Mouse (Mus musculus): ENCODE data around the gene Wipf2. TPM values are rescaled to one million over a fixed set of nuclear protein-coding genes. Genes with fewer than 3 reads are reported as not detected.

The Wipf2 gene
- polyA plus RNA-seq, 1 experiment from 2014 or later, result 11.2 TPM

DNA sequence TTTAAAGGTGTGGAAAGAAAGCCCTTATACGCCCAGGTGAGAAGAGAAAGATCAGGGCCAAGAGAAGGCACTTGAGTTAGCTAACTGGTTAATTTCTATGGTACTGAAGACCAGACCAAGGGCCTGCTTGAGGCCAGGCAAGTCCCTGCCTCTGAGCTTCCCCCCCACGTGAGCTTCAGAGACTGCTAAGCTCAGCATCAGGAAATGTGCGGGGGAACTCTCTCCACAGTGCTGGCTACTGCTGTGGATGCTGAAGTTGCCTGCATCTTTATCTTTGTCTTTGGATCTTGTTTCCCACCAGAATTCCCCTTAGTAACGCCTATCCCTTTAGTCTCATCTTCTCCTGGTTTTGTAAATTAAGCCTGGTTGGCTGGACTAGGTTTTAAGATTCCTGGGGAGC lies 8.0 kb downstream of the Wipf2 start:
- no peak for TF ChIP-seq CTCF (IDR thresholded peaks at IDR 0.05)
- no peak for ATAC-seq
- POLR2A ChIA-PET, result interaction anchor here (0.8 kb wide), 1 partner anchor 11 kb away, joined by 3 read pairs; no protein-coding TSS in a partner anchor
- no peak for DNase-seq (ENCODE audit: low read depth, low spot score)
- in situ Hi-C loops (cut with MboI; ENCODE audit: low pct_unique_long_range_greater_than_20kb), result loop anchor here (25.0 kb wide), 1 partner anchor 791 kb away; the partner anchor contains the start of genes Gm11555, Gm11563 and Krtap4-6
- CTCF ChIA-PET, result interaction anchor here (1.1 to 1.5 kb wide), 2 partner anchors 20 to 22 kb away, joined by 3 read pairs; no protein-coding TSS in a partner anchor
- H3K27me3 ChIP-seq, result no peaks in the 10 kb centered on the region

DNA sequence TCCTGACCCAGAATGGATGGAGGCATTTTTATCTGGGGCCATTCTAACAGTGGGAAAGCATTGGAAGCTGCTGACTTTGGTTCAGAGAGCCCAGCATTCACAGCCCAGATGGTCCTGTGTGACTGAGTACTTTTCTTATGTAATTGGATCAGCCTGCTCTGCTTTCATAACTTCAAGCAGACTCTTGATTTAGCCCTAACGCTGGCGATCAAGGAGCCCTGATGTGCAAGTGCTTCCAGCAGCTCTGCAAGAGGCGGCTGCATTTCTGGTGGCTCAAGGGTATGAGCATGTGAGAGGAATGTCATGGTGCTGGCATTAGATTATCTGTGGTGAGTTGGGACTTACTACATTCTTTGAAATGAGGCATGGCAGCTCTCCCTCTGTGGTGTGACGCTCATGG lies 8.6 kb downstream of the Wipf2 start:
- no peak for TF ChIP-seq CTCF (IDR thresholded peaks at IDR 0.05)
- DNase-seq (ENCODE audit: low read depth, low spot score), result no peak
- CTCF ChIA-PET, result interaction anchor here (1.5 kb wide), 1 partner anchor 21 kb away, joined by 3 read pairs; no protein-coding TSS in a partner anchor

DNA sequence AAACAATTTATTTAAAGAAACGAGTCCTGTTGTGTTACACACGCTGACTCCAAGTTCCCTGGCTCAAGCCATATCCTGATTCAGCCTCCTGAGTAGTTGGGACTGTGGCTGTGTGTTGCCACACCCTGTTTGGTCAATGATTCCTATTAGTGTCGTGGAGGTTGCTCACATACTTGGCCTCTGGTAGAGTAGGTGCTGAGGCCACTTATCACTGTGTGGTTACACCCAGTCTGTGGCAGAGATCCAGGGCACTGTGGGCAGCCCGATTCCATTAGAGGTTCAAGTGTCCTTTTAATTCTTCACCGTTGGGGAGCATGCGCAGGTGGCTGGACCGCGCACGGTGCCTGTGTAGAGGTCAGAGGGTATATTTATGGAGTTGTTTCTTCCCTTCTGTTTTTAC lies 10.5 kb downstream of the Wipf2 start:
- H3K27me3 ChIP-seq, result no peaks in the 10 kb centered on the region
- no peak for TF ChIP-seq CTCF (IDR thresholded peaks at IDR 0.05)
- ChIA-PET CTCF (no interaction called here), POLR2A (no interaction called here)
- no peak for DNase-seq (ENCODE audit: low read depth, low spot score)
- in situ Hi-C loops (cut with MboI; ENCODE audit: low pct_unique_long_range_greater_than_20kb), result loop anchor here (25.0 kb wide), 1 partner anchor 788 kb away; the partner anchor contains the start of genes Gm11555, Gm11563 and Krtap4-6
- ATAC-seq, result no peak

More for the DNA sequence above, 8.6 kb downstream of the Wipf2 start:
- in situ Hi-C loops (cut with MboI; ENCODE audit: low pct_unique_long_range_greater_than_20kb), result loop anchor here (25.0 kb wide), 1 partner anchor 790 kb away; the partner anchor contains the start of genes Gm11555, Gm11563 and Krtap4-6
- ATAC-seq, result no peak
- no peaks in the 10 kb centered on the region for H3K27me3 ChIP-seq
- POLR2A ChIA-PET, result interaction anchor here (0.8 kb wide), 1 partner anchor 10 kb away, joined by 3 read pairs; no protein-coding TSS in a partner anchor

DNA sequence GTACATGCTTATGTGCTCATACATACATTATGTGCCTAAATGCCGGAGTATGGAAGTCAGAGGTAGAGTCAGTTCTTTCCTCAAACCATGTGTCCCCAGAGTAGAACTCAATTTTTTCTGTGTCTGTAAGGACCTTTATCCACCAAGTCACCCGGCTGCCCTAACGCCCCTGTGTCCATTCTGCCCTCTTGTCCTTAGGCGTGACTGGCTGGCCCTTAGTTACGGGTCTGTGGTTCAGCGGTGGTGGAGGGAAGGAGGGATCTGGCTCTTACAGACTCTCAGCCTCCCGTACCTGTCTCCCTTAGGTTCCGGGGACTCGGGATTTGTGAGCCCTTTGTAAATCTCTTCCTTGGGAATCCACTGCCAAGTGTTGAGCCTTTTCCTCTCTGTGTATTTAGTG lies 13.6 kb downstream of the Wipf2 start:
- POLR2A ChIA-PET, result no interaction called here
- DNase-seq (ENCODE audit: low read depth, low spot score), result no peak
- no peaks in the 10 kb centered on the region for H3K27me3 ChIP-seq
- ATAC-seq, result no peak
- no peak for TF ChIP-seq CTCF (IDR thresholded peaks at IDR 0.05)
- in situ Hi-C loops (cut with MboI; ENCODE audit: low pct_unique_long_range_greater_than_20kb), result no loop called here
- CTCF ChIA-PET, result no interaction called here

DNA sequence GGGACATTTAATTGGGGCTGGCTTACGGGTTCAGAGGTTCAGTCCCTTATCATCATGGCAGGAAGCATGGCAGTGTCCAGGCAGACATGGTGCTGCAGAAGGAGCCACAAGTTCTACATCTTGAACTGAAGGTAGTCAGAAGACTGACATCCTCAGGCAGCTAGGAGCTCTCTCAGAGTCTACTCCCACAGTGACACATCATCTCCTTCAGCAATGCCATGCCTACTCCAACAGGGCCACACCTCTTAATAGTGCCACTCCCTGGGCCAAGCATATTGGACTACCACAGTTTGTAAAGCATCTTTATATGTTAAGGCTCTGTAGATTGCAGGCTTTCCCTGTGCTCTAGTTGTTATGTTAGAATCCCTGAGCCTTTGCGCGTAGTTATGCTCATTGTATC lies 24.3 kb downstream of the Wipf2 start:
- in situ Hi-C loops (cut with MboI; ENCODE audit: low pct_unique_long_range_greater_than_20kb), result no loop called here
- ChIA-PET CTCF (interaction anchor here (1.2 kb wide), 1 partner anchor 17 kb away, joined by 3 read pairs; no protein-coding TSS in a partner anchor), POLR2A (no interaction called here)
- H3K27me3 ChIP-seq, result no peaks in the 10 kb centered on the region
- DNase-seq (ENCODE audit: low read depth, low spot score), result no peak
- no peak for TF ChIP-seq CTCF (IDR thresholded peaks at IDR 0.05)
- ATAC-seq, result no peak

DNA sequence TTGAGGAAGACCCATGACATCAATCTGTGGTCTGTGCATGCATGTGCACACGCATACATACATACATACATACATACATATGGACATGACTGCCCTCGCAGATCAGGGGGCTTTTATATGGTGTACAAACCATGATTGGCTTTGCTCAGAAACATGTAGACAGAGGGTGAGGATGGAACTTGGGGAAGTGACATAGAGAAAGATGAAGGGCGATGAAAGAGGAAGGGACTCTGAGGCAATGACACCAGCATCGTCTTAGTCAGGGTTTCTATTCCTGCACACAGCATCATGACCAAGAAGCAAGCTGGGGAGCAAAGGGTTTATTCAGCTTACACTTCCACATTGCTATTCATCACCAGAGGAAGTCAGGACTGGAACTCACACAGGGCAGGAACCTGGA lies 25.6 kb downstream of the Wipf2 start:
- no peak for TF ChIP-seq CTCF (IDR thresholded peaks at IDR 0.05)
- CTCF ChIA-PET, result no interaction called here
- POLR2A ChIA-PET, result no interaction called here
- ATAC-seq (no peak), DNase-seq (ENCODE audit: low read depth, low spot score) (no peak)
- no peaks in the 10 kb centered on the region for H3K27me3 ChIP-seq
- in situ Hi-C loops (cut with MboI; ENCODE audit: low pct_unique_long_range_greater_than_20kb), result no loop called here

DNA sequence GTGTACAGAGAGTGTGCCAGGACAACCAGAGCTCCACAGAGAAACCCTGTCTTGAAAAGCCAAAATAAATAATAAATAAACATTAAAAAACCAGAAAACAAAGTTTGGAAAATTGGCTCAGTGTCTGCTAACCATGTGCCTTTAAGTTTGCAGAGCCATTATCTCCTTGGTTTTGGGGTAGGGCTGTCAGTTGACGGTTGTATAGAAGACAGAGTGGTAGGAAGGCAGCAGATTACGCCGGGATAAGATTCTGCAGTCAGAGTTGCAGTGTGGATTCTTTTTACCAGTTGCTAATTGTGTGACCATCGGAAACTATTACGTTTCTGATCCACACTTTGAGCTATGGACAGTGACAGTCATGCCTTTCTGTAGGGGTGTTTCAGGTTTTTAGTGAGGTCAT lies 26.5 kb downstream of the Wipf2 start:
- DNase-seq (ENCODE audit: low read depth, low spot score), result no peak
- CTCF ChIA-PET, result no interaction called here
- POLR2A ChIA-PET, result no interaction called here
- ATAC-seq, result no peak
- no peaks in the 10 kb centered on the region for H3K27me3 ChIP-seq
- in situ Hi-C loops (cut with MboI; ENCODE audit: low pct_unique_long_range_greater_than_20kb), result no loop called here
- TF ChIP-seq CTCF (IDR thresholded peaks at IDR 0.05), result no peak

DNA sequence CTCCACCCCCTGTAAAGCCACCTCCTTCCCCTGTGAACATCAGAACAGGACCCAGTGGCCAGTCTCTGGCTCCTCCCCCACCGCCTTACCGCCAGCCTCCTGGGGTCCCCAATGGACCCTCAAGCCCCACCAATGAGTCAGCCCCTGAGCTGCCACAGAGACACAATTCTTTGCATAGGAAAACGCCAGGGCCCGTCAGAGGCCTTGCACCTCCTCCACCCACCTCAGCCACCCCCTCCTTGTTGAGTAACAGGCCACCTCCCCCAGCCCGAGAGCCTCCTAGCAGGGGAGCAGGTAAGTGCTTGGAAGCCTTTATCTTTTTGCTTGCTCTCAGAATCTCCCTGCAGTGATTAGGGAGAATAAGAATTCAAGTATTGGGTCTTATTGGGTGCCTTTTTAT lies 29.0 kb downstream of the Wipf2 start:
- ChIA-PET CTCF (interaction anchor here (1.0 kb wide), 1 partner anchor 21 kb away, joined by 3 read pairs; no protein-coding TSS in a partner anchor), POLR2A (no interaction called here)
- TF ChIP-seq CTCF (IDR thresholded peaks at IDR 0.05), result no peak
- ATAC-seq, result no peak
- no peaks in the 10 kb centered on the region for H3K27me3 ChIP-seq
- no peak for DNase-seq (ENCODE audit: low read depth, low spot score)
- in situ Hi-C loops (cut with MboI; ENCODE audit: low pct_unique_long_range_greater_than_20kb), result no loop called here

DNA sequence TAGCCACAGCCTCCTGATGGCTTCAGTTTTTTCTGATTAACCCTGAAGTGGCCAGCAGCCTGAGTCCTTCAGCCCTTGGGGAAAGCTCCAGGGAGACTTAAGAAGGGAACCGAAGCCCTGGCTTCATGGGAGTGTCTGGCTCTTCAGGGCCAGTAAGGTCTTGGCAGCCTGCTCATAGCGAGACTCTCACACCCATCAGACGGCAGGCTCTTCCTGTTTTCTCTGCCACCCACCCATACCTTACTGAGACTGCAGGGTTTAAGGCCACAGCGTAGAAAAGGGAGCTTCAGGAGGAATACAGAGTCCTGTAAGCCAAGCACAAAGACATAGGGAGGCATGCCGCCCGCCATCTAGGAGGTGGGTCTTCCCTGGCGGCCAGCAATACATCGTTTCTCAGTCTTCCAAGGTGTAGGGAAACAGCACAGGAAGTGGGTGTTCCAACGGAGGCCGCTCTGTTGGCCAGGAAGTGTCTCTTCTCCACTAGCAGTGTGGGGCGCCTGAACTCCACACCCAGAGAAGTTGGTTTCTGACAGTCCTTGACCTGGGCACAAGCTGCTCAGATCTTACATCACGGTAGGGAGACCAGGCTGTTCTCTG lies 37.2 kb downstream of the Wipf2 start:
- no peaks in the 10 kb centered on the region for H3K27me3 ChIP-seq
- POLR2A ChIA-PET, result no interaction called here
- no peak for TF ChIP-seq CTCF (IDR thresholded peaks at IDR 0.05)
- in situ Hi-C loops (cut with MboI; ENCODE audit: low pct_unique_long_range_greater_than_20kb), result loop anchor here (5.0 kb wide), 1 partner anchor 33 kb away; no protein-coding TSS in a partner anchor
- DNase-seq (ENCODE audit: low read depth, low spot score), result no peak
- ATAC-seq, result no peak
- CTCF ChIA-PET, result no interaction called here

DNA sequence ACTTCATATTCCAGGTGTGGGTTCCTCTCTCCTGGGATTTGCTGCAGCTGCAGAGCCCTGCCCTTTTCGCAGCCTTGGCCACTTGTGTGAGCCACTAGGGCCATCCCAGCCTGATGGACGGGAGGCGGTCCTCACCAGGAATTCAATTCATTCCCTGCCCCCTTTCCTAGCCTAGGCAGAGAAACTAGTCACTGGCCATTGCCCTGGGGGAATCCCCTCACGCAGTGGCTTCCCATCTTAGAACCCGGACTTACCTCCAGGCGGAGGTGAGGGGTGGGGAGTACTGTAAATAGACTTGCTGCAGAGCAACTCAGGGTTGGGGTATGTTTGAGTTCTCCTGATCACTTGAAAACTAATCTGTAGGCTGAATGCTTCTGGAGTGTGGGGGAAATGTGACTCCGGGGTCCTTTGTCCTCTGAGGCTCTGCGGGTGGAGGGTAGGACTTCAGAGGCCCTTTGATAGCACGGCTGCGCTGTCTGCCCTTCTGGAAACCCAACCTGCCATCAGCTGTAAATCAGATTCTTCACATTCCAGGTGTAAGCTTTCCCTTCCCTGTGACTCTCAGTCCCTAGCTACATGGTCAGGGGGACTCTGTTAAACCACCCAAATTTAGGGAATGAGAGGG lies 39.3 kb downstream of the Wipf2 start:
- no peak for DNase-seq (ENCODE audit: low read depth, low spot score)
- ChIA-PET POLR2A (no interaction called here), CTCF (no interaction called here)
- no peak for ATAC-seq
- in situ Hi-C loops (cut with MboI; ENCODE audit: low pct_unique_long_range_greater_than_20kb), result loop anchor here (5.0 kb wide), 1 partner anchor 35 kb away; no protein-coding TSS in a partner anchor
- TF ChIP-seq CTCF (IDR thresholded peaks at IDR 0.05), result no peak
- H3K27me3 ChIP-seq, result no peaks in the 10 kb centered on the region

DNA sequence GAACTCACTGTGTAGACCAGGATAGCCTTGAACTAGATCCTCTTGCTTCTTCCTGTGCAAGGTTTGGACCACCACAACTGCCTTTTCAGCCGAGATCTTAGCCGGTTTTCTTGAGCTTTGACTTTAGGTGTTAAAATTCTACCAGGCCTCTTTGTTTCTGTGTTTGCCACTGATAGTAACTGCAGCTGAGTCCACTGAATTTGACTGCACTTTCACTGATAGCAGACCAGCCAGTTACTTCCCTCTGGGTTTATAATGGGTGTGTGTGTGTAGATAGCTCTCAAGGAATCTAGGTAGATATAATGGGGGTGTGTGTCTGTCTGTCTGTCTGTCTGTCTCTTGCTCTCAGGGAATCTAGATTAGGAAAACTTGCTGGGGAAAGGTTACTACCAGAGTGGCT lies 41.1 kb downstream of the Wipf2 start:
- DNase-seq (ENCODE audit: low read depth, low spot score) (no peak), ATAC-seq (no peak)
- TF ChIP-seq CTCF (IDR thresholded peaks at IDR 0.05), result no peak
- ChIA-PET POLR2A (no interaction called here), CTCF (no interaction called here)
- H3K27me3 ChIP-seq, result no peaks in the 10 kb centered on the region
- in situ Hi-C loops (cut with MboI; ENCODE audit: low pct_unique_long_range_greater_than_20kb), result loop anchor here (5.0 kb wide), 1 partner anchor 37 kb away; no protein-coding TSS in a partner anchor

Data from Patski (cell line).